Mouse (Mus musculus): ENCODE results near the gene Abhd10. TPM values are rescaled to one million over a fixed set of nuclear protein-coding genes. Genes with fewer than 3 reads are reported as not detected.
A peak's percentile ranks its signal among the peaks of the same experiment; 100 is the strongest.

The Abhd10 gene
- polyA plus RNA-seq, 1 experiment, result 25.2 TPM

- Histone ChIP-seq H3K27ac (ENCODE audit: insufficient read depth, low read length) (no peak overlapping the region), H3K4me3 (ENCODE audit: insufficient read depth, low read length) (no peak overlapping the region), H3K4me1 (ENCODE audit: control insufficient read depth, insufficient read depth, low read length) (no peaks in the 10 kb centered on the region)
- no peak for TF ChIP-seq CTCF (IDR thresholded peaks at IDR 0.05; ENCODE audit: borderline replicate concordance, insufficient read depth, low read length)
- no peak for TF ChIP-seq POLR2A (IDR thresholded peaks at IDR 0.05; ENCODE audit: low read depth, low read length)
Observed at GRCm38 (mm10) chr16:45737880-45738279, 4.9 kb downstream of the Abhd10 start.

- no peaks in the 10 kb centered on the region for H3K4me1 ChIP-seq (ENCODE audit: control insufficient read depth, insufficient read depth, low read length)
- H3K27ac ChIP-seq (ENCODE audit: insufficient read depth, low read length), result no peak overlapping the region
- TF ChIP-seq POLR2A (IDR thresholded peaks at IDR 0.05; ENCODE audit: low read depth, low read length) (no peak), CTCF (IDR thresholded peaks at IDR 0.05; ENCODE audit: borderline replicate concordance, insufficient read depth, low read length) (no peak)
- H3K4me3 ChIP-seq (ENCODE audit: insufficient read depth, low read length), result no peak overlapping the region
Observed at GRCm38 (mm10) chr16:45736724-45737123, 6.0 kb downstream of the Abhd10 start.

DNA sequence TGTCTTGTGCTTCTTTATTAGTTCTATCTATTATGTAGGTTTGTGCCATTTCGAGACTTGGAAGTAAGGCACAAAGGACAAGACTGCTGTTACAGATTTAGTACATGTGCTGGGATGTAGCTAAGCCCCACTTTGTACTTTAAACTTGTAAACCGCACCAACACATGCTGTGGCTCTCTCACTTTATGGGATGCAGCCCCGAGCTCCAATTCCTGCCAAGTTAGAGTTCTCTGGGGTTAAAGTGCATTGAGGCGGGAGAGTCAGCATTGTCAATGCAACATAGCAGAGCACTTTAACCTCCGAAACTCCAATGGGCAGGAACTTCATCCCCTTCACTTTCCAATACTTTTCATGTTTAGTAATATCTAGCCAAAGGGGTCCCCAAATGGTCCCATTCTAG, 13.6 kb downstream of the Abhd10 start:
- no peak overlapping the region for H3K27ac ChIP-seq (ENCODE audit: insufficient read depth, low read length)
- no peak for TF ChIP-seq CTCF (IDR thresholded peaks at IDR 0.05; ENCODE audit: borderline replicate concordance, insufficient read depth, low read length)

DNA sequence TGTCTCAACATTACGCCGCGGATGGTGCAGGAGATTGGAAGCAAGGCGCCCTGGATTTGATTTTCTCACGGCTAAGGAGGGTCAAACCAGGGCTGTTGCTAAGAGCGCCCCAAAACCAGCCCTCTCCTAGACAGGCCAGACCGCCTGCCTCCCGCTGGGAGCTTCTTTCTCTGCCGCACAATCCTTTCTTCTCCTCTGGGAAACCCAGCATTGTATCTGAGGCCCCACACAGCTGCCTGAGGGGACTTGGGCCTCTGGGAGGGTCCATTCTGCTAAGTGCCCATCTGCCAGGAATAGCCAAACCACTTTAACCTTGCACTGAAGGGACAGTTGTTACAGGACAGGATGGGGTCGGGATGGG, 18.0 kb downstream of the Abhd10 start:
- TF ChIP-seq CTCF (IDR thresholded peaks at IDR 0.05; ENCODE audit: borderline replicate concordance, insufficient read depth, low read length) (no peak), POLR2A (IDR thresholded peaks at IDR 0.05; ENCODE audit: low read depth, low read length) (no peak)
- Histone ChIP-seq H3K4me1 (ENCODE audit: control insufficient read depth, insufficient read depth, low read length) (peaks cover 3% of the 10 kb centered on the region; the same call in 1 of the 2 replicates), H3K4me3 (ENCODE audit: insufficient read depth, low read length) (peak overlapping the region; percentile 27; the same call in 1 of the 2 replicates), H3K27ac (ENCODE audit: insufficient read depth, low read length) (no peak overlapping the region)

More for the DNA sequence above, 13.6 kb downstream of the Abhd10 start:
- H3K4me3 ChIP-seq (ENCODE audit: insufficient read depth, low read length), result no peak overlapping the region
- no peaks in the 10 kb centered on the region for H3K4me1 ChIP-seq (ENCODE audit: control insufficient read depth, insufficient read depth, low read length)

DNA sequence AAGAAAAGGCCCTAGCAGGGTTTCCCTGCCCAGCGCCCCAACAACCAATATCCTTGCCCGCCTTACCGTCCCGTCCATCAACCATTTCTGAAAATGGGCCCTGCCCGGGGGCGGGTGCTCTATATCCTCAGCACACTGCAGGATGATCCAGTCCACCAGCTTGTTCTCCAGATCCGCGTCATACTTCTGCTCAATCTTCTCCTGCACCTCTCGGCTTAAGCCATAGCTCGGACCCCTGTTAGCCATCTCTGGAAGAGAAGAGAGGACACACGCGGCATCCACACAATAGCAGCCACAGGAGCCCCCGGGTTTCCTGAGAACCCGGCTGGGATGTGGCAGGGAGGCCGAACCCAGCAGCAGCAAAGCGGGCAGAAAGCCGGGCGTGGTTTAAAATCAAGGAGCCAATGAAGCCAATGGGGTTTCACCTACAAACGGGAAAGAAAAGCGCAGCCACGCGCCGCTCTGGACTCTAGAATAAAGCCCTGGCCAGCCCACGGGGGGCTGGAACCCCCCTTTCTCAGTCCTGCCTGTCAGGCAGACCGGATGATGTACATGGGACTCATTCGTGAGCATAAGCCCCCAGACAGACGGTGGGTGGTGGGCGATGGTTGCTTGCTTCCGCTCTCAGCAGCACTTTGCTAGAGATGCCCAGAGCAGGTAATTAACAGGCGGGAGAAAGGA, 18.6 kb downstream of the Abhd10 start, which contains the start of gene Tagln3:
Gene Tagln3, minus strand, starts transcription at position 548 of the 681 bp plus-strand sequence.
- peak within 1 kb of the TSS; percentile 27 for H3K4me3 ChIP-seq (ENCODE audit: insufficient read depth, low read length)
- H3K27ac ChIP-seq (ENCODE audit: insufficient read depth, low read length), result no peak within 1 kb of the TSS

DNA sequence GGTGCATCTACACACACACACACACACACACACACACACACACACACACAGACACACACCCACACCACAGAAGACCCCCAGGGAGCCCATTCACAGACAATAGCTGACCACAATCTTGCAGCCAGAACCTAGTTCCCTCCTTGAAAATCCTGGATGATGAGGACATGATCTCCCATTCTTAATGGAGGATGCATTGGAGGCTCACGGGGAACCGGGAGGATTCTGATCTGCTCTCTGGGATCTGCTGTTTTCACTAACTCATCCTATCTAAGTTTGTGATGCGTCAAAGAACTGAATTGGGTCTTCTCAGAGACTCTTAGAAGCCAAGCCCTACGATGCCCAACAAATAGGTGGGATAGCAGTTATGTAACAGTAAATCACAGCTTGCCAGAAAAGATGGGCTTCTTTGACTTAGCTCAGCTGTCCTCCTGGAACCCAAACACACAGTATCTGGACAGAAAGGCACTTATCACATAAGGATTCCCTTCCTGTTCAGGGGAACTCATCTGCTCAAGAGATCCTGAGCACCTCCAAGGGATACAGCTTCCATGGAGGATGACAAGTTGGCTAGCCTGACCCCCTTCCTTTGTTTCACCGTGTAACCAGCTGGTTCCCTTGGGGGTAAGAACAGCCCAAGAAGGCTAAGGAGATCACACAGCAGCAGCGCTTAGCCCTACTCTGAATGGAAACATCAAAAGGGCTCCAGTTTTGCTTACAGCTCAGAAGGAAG, 19.4 kb downstream of the Abhd10 start:
- H3K4me1 ChIP-seq (ENCODE audit: control insufficient read depth, insufficient read depth, low read length), result peaks cover 3% of the 10 kb centered on the region; the same call in 1 of the 2 replicates
- H3K27ac ChIP-seq (ENCODE audit: insufficient read depth, low read length), result no peak overlapping the region
- no peak overlapping the region for H3K4me3 ChIP-seq (ENCODE audit: insufficient read depth, low read length)
- TF ChIP-seq POLR2A (IDR thresholded peaks at IDR 0.05; ENCODE audit: low read depth, low read length) (no peak), CTCF (IDR thresholded peaks at IDR 0.05; ENCODE audit: borderline replicate concordance, insufficient read depth, low read length) (no peak)

More for the DNA sequence above, 18.6 kb downstream of the Abhd10 start, which contains the start of gene Tagln3:
- peaks cover 3% of the 10 kb centered on the region; the same call in 1 of the 2 replicates for H3K4me1 ChIP-seq (ENCODE audit: control insufficient read depth, insufficient read depth, low read length)
- TF ChIP-seq POLR2A (IDR thresholded peaks at IDR 0.05; ENCODE audit: low read depth, low read length), result no peak; the same call in 1 of the 2 replicates

DNA sequence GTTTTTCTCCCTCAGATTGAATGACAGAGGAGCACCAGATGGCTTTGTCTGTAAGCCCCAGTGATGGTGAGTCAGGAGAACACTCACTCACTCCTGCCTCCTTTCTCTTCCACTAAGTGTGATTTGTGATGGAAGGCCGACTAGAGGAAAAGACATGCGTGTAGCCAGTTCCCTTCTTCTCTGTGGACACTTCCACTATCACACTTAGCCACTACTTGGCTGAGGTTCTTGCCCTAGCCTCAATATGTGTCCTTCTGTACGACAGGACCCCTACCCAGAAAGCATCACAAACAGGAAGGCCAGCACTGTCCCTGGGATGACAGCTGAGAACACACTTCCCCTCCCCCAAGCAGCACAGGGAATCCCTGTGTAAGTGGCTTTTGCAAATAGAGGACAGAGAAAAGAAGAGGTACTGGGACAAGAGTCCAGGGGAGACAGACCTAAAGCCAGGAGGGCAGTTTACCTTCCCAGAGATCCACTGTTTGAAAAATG, 20.2 kb downstream of the Abhd10 start:
- TF ChIP-seq CTCF (IDR thresholded peaks at IDR 0.05; ENCODE audit: borderline replicate concordance, insufficient read depth, low read length), result no peak
- TF ChIP-seq POLR2A (IDR thresholded peaks at IDR 0.05; ENCODE audit: low read depth, low read length), result no peak
- Histone ChIP-seq H3K4me3 (ENCODE audit: insufficient read depth, low read length) (no peak overlapping the region), H3K4me1 (ENCODE audit: control insufficient read depth, insufficient read depth, low read length) (peaks cover 3% of the 10 kb centered on the region; the same call in 1 of the 2 replicates), H3K27ac (ENCODE audit: insufficient read depth, low read length) (no peak overlapping the region)

GRCm38 (mm10) chr16:45720022-45720630, 22.6 kb downstream of the Abhd10 start:
- Histone ChIP-seq H3K4me1 (ENCODE audit: control insufficient read depth, insufficient read depth, low read length) (peaks cover 3% of the 10 kb centered on the region; the same call in 1 of the 2 replicates), H3K27ac (ENCODE audit: insufficient read depth, low read length) (no peak overlapping the region), H3K4me3 (ENCODE audit: insufficient read depth, low read length) (no peak overlapping the region)
- TF ChIP-seq POLR2A (IDR thresholded peaks at IDR 0.05; ENCODE audit: low read depth, low read length) (no peak), CTCF (IDR thresholded peaks at IDR 0.05; ENCODE audit: borderline replicate concordance, insufficient read depth, low read length) (no peak)

GRCm38 (mm10) chr16:45718296-45718695, 24.5 kb downstream of the Abhd10 start:
- no peak overlapping the region for H3K27ac ChIP-seq (ENCODE audit: insufficient read depth, low read length)
- H3K4me1 ChIP-seq (ENCODE audit: control insufficient read depth, insufficient read depth, low read length), result peaks cover 3% of the 10 kb centered on the region; the same call in 1 of the 2 replicates
- no peak for TF ChIP-seq POLR2A (IDR thresholded peaks at IDR 0.05; ENCODE audit: low read depth, low read length)
- no peak for TF ChIP-seq CTCF (IDR thresholded peaks at IDR 0.05; ENCODE audit: borderline replicate concordance, insufficient read depth, low read length)
- H3K4me3 ChIP-seq (ENCODE audit: insufficient read depth, low read length), result no peak overlapping the region
